ENCODE assay signal across 9 mouse cellular contexts in genomic region chr11:106134580-106135528, GRCm38 (mm10). TPM values are rescaled to one million over a fixed set of nuclear protein-coding genes. Genes with fewer than 3 reads are reported as not detected.
A peak's percentile ranks its signal among the peaks of the same experiment; 100 is the strongest.
DNase-seq lines count a peak whose midpoint lies in the region; ATAC-seq and TF ChIP-seq lines count a peak whose summit lies in the region.
"Had no signal": no experiment of that assay in that cellular context is flagged by ENCODE, and none has a peak within 500 bp of the region (broad histone marks: within the 10 kb centered on the region; RNA-seq: fewer than 3 reads in every experiment).

No protein-coding gene starts in this region.

- peak; percentile 93 to 95 for TF ChIP-seq EP300 in MEL (IDR thresholded peaks at IDR 0.05; ENCODE audit: low read depth in 1 of 2, low read length in 2 of 2)

- ATAC-seq in intestine, postnatal 0 days, result no peak
- ATAC-seq in neutrophil, adult 5-6 weeks (ENCODE audit: extremely low read depth, insufficient number of reproducible peaks, low FRiP score, poor library complexity, severe bottlenecking), result 0 out of 2 replicates have a peak, but pooled peaks have one; percentile 16

- TF ChIP-seq POLR2A in MEL (IDR thresholded peaks at IDR 0.05; ENCODE audit: control insufficient read depth in 1 of 2, insufficient read depth in 1 of 2, low read depth in 1 of 2, low read length in 2 of 2, poor library complexity in 1 of 2), result peak; percentile 36 to 80; a peak in 2 of 4 replicates
- TF ChIP-seq POLR2A in lung, adult 2 months (IDR thresholded peaks at IDR 0.05; ENCODE audit: borderline replicate concordance, extremely low read depth, low read depth, low read length), result no peak

- H3K9ac ChIP-seq in MEL (ENCODE audit: control insufficient read depth, low read depth, low read length, poor library complexity, severe bottlenecking), result peak overlapping the region; percentile 75
- no peak overlapping the region for H3K9ac ChIP-seq in intestine, postnatal 0 days (ENCODE audit: low read depth, low read length)

- no peaks in the 10 kb centered on the region for H3K9me3 ChIP-seq in MEL (replicated peaks; ENCODE audit: insufficient read depth, low read length)
- H3K9me3 ChIP-seq in intestine, postnatal 0 days (ENCODE audit: control insufficient read depth), result no peaks in the 10 kb centered on the region

- H3K4me2 ChIP-seq in intestine, postnatal 0 days (replicated peaks; ENCODE audit: low read depth), result peak overlapping the region; percentile 48

- H3K27me3 ChIP-seq in MEL (ENCODE audit: control insufficient read depth in 1 of 2, insufficient read depth in 2 of 2, low read length in 2 of 2), result no peaks in the 10 kb centered on the region
- no peaks in the 10 kb centered on the region for H3K27me3 ChIP-seq in intestine, postnatal 0 days (replicated peaks; ENCODE audit: control insufficient read depth, insufficient read depth, low read length)

- H3K4me1 ChIP-seq in MEL (ENCODE audit: control insufficient read depth in 1 of 2, insufficient read depth in 2 of 2, low read length in 2 of 2), result peaks cover 13 to 19% of the 10 kb centered on the region in 2 experiments
- no peaks in the 10 kb centered on the region for H3K4me1 ChIP-seq in intestine, postnatal 0 days (replicated peaks; ENCODE audit: control insufficient read depth, insufficient read depth, low read length)
- peaks cover 10% of the 10 kb centered on the region for H3K4me1 ChIP-seq in lung, adult 2 months (ENCODE audit: control insufficient read depth, insufficient read depth, low read length)

- 50% methylated on average over 8 of the region's 8 CpGs for WGBS in intestine, postnatal 0 days
- 7% methylated on average over 8 of the region's 8 CpGs for WGBS in lung, adult 2 months

- peak in 1 of 3 experiments; percentile 41; a peak in 2 of 6 replicates for TF ChIP-seq CTCF in MEL (IDR thresholded peaks at IDR 0.05 in 2 of 3, conservative IDR thresholded peaks at IDR 0.05 in 1 of 3; ENCODE audit: control insufficient read depth in 1 of 3, insufficient read depth in 1 of 3, low read depth in 2 of 3, low read length in 3 of 3, poor library complexity in 1 of 3, severe bottlenecking in 1 of 3)
- TF ChIP-seq CTCF in intestine, postnatal 0 days (IDR thresholded peaks at IDR 0.05; ENCODE audit: low read depth), result peak; percentile 47
- TF ChIP-seq CTCF in lung, adult 2 months (IDR thresholded peaks at IDR 0.05; ENCODE audit: insufficient read depth, low read length), result 0 out of 2 replicates have a peak, but pooled peaks have one; percentile 24

- TF ChIP-seq RAD21 in MEL (IDR thresholded peaks at IDR 0.05; ENCODE audit: low read depth, low read length), result no peak; the same call in 1 of the 2 replicates

- peak; percentile 42 for DNase-seq in A20 (ENCODE audit: low read depth, low spot score)
- DNase-seq in MEL (ENCODE audit: low read depth, low spot score), result peak; percentile 98
- peak; percentile 59 to 63 for DNase-seq in cerebellum, postnatal 14 days
- DNase-seq in heart, adult 18-20 months, result peak; percentile 90 to 94
- DNase-seq in lung, adult 2 months, result peak; percentile 84
- DNase-seq in B cell, adult 2 months, result no peak

- H3K79me2 ChIP-seq in MEL (ENCODE audit: control insufficient read depth, insufficient read depth, low read length, poor library complexity), result no peaks in the 10 kb centered on the region; the same call in 1 of the 2 replicates

- peak overlapping the region; percentile 39 to 49 for H3K4me3 ChIP-seq in MEL (ENCODE audit: control insufficient read depth in 1 of 2, insufficient read depth in 1 of 2, low read depth in 2 of 2, low read length in 2 of 2)
- H3K4me3 ChIP-seq in intestine, postnatal 0 days (ENCODE audit: low read depth, low read length), result no peak overlapping the region
- peak overlapping the region; percentile 51 for H3K4me3 ChIP-seq in lung, adult 2 months (replicated peaks; ENCODE audit: extremely low read depth, low read depth, low read length)

- H3K27ac ChIP-seq in MEL (ENCODE audit: control insufficient read depth, low read depth, low read length), result peak overlapping the region; percentile 99
- peak overlapping the region; percentile 50; the same call in 1 of the 2 replicates for H3K27ac ChIP-seq in intestine, postnatal 0 days (ENCODE audit: low read depth, low read length)

- H3K36me3 ChIP-seq in MEL (ENCODE audit: control insufficient read depth in 1 of 2, insufficient read depth in 2 of 2, low read length in 2 of 2), result peaks cover 0 to 27% of the 10 kb centered on the region in 2 experiments; a peak in 2 of 4 replicates
- peaks cover 18% of the 10 kb centered on the region for H3K36me3 ChIP-seq in intestine, postnatal 0 days (ENCODE audit: control insufficient read depth, insufficient read depth)

TF ChIP-seq in MEL, 35 proteins besides CTCF, POLR2A, EP300 and RAD21 (continues in another document):
- TF ChIP-seq HCFC1 (IDR thresholded peaks at IDR 0.05; ENCODE audit: low read depth, low read length) (peak; percentile 68; the same call in 1 of the 2 replicates), GABPA (IDR thresholded peaks at IDR 0.05; ENCODE audit: low read depth, low read length) (no peak), MYB (IDR thresholded peaks at IDR 0.05; ENCODE audit: low read depth, low read length) (peak; percentile 53), ZMIZ1 (IDR thresholded peaks at IDR 0.05; ENCODE audit: low read depth, low read length) (peak; percentile 79; the same call in 1 of the 2 replicates), JUND (IDR thresholded peaks at IDR 0.05; ENCODE audit: low read depth, low read length) (0 out of 2 replicates have a peak, but pooled peaks have one; percentile 29), TCF12 (IDR thresholded peaks at IDR 0.05; ENCODE audit: low read depth, low read length) (peak; percentile 83), BHLHE40 (IDR thresholded peaks at IDR 0.05; ENCODE audit: borderline replicate concordance, low read depth, low read length) (peak; percentile 59; the same call in 1 of the 2 replicates), SMC3 (IDR thresholded peaks at IDR 0.05; ENCODE audit: low read depth, low read length) (peak; percentile 37), USF2 (IDR thresholded peaks at IDR 0.05; ENCODE audit: borderline replicate concordance in 1 of 2, insufficient read depth in 1 of 2, low read depth in 1 of 2, low read length in 2 of 2) (no peak), ELF1 (IDR thresholded peaks at IDR 0.05; ENCODE audit: low read depth, low read length) (peak; percentile 65; the same call in 1 of the 2 replicates), ZC3H11A (IDR thresholded peaks at IDR 0.05; ENCODE audit: low read depth, low read length) (0 out of 2 replicates have a peak, but pooled peaks have one; percentile 11), CHD2 (IDR thresholded peaks at IDR 0.05; ENCODE audit: low read length) (peak; percentile 23; the same call in 1 of the 2 replicates), POLR2AphosphoS2 (IDR thresholded peaks at IDR 0.05; ENCODE audit: low read length) (peak; percentile 74), MEF2A (IDR thresholded peaks at IDR 0.05; ENCODE audit: extremely low read depth, insufficient replicate concordance, low read depth, low read length, poor library complexity, severe bottlenecking) (no peak), TBP (IDR thresholded peaks at IDR 0.05; ENCODE audit: low read depth, low read length) (peak; percentile 89), ETS1 (IDR thresholded peaks at IDR 0.05; ENCODE audit: low read depth, low read length) (peak; percentile 96), USF1 (IDR thresholded peaks at IDR 0.05; ENCODE audit: low read depth, low read length) (no peak), SIN3A (IDR thresholded peaks at IDR 0.05; ENCODE audit: low read length) (peak; percentile 91), POLR2AphosphoS5 (IDR thresholded peaks at IDR 0.05; ENCODE audit: borderline replicate concordance, low read depth, low read length) (peak; percentile 63; the same call in 1 of the 2 replicates), ZNF384 (IDR thresholded peaks at IDR 0.05; ENCODE audit: low read depth, low read length) (peak; percentile 87), MYC (IDR thresholded peaks at IDR 0.05; ENCODE audit: low read depth, low read length) (peak; percentile 93), NELFE (IDR thresholded peaks at IDR 0.05; ENCODE audit: low read depth, low read length) (peak; percentile 53), MAZ (IDR thresholded peaks at IDR 0.05; ENCODE audit: low read depth, low read length) (peak; percentile 73; the same call in 1 of the 2 replicates), UBTF (IDR thresholded peaks at IDR 0.05; ENCODE audit: borderline replicate concordance, insufficient read depth, low read depth, low read length) (no peak), NRF1 (IDR thresholded peaks at IDR 0.05; ENCODE audit: insufficient read depth, low read depth, low read length, poor library complexity, severe bottlenecking) (no peak), MAFK (IDR thresholded peaks at IDR 0.05; ENCODE audit: borderline replicate concordance, low read depth, low read length) (no peak), ZKSCAN1 (IDR thresholded peaks at IDR 0.05; ENCODE audit: low read depth, low read length) (no peak), MAX (IDR thresholded peaks at IDR 0.05; ENCODE audit: low read length) (peak; percentile 79), TAL1 (IDR thresholded peaks at IDR 0.05; ENCODE audit: low read length) (peak; percentile 77)

RNA-seq across cellular contexts. Expression of gene Gm10840, which starts 25.8 kb away (rescaled TPM):
- total RNA-seq in MEL (2012; rRNA removed), result not detected in 2 replicates
- not detected for polyA plus RNA-seq in MEL (2012; ENCODE audit: insufficient read depth in 1 of 2, insufficient read length in 2 of 2, low read depth in 1 of 2, low replicate concordance in 2 of 2, missing spikeins in 1 of 2)
- not detected for total RNA-seq in heart, adult 18-20 months (2021)
- polyA plus RNA-seq in intestine, postnatal 0 days (2015; fragmentation: Nextera tagmentation; extraction: Ambion mirVana), result not detected in 2 replicates
- not detected in 2 replicates for polyA plus RNA-seq in lung, adult 2 months (2012; rRNA removed)
- 2.4 and 4.1 TPM in 2 replicates for total RNA-seq in neutrophil, adult 5-6 weeks (2017)
- total RNA-seq: left cerebral cortex, postnatal 25 days had no signal

RNA-seq across cellular contexts. Expression of gene Limd2, which starts 25.8 kb away (rescaled TPM):
- total RNA-seq in MEL (2012; rRNA removed), result 58.6 and 103 TPM in 2 replicates
- 100 to 1,000 TPM in 1 of 2 experiments, not detected in 1; 201 TPM for polyA plus RNA-seq in MEL (2012; ENCODE audit: insufficient read depth in 1 of 2, insufficient read length in 2 of 2, low read depth in 1 of 2, low replicate concordance in 2 of 2, missing spikeins in 1 of 2)
- total RNA-seq in heart, adult 18-20 months (2021), result 10 to 100 TPM in 1 of 2 experiments, 1 to 10 TPM in 1; 3.5 to 12.3 TPM
- polyA plus RNA-seq in intestine, postnatal 0 days (2015; fragmentation: Nextera tagmentation; extraction: Ambion mirVana), result 32.6 and 34.6 TPM in 2 replicates
- polyA plus RNA-seq in lung, adult 2 months (2012; rRNA removed), result 72.7 and 114 TPM in 2 replicates
- total RNA-seq in neutrophil, adult 5-6 weeks (2017), result 145 and 154 TPM in 2 replicates

RNA-seq across cellular contexts. Expression of gene Map3k3, which starts 50.4 kb away (rescaled TPM):
- total RNA-seq in MEL (2012; rRNA removed), result 10.5 and 14.6 TPM in 2 replicates
- polyA plus RNA-seq in MEL (2012; ENCODE audit: insufficient read depth in 1 of 2, insufficient read length in 2 of 2, low read depth in 1 of 2, low replicate concordance in 2 of 2, missing spikeins in 1 of 2), result 10 to 100 TPM in 1 of 2 experiments, not detected in 1; 14.3 TPM
- total RNA-seq in heart, adult 18-20 months (2021), result 10 to 100 TPM; 35.0 to 37.3 TPM
- polyA plus RNA-seq in intestine, postnatal 0 days (2015; fragmentation: Nextera tagmentation; extraction: Ambion mirVana), result 6.2 and 6.6 TPM in 2 replicates
- 52.6 and 61.6 TPM in 2 replicates for polyA plus RNA-seq in lung, adult 2 months (2012; rRNA removed)
- total RNA-seq in neutrophil, adult 5-6 weeks (2017), result 223 and 224 TPM in 2 replicates

Comparison
In these comparisons a context has a peak if more than half of its experiments do, and no peak if none do; other contexts are left out.
1. DNase-seq: peak in A20 (single experiment), MEL (single experiment), cerebellum, postnatal 14 days (2 of 2), heart, adult 18-20 months (2 of 2) and lung, adult 2 months (single experiment); none in B cell, adult 2 months (0 of 2).